Mouse (Mus musculus) thymus, adult 2 months (tissue): ENCODE results near the gene Mab21l2. TPM values are rescaled to one million over a fixed set of nuclear protein-coding genes. Genes with fewer than 3 reads are reported as not detected.

Experiments
- DNase-seq: peaks from one replicate; pipeline ENCODE4 v3.0.0; 2021
- H3K27ac ChIP-seq: fragments of 200-500 bp; 2 replicates; pipeline ENCODE4 v1.5.1; 2012; ENCODE audit warnings: low read length, control low read depth; ENCODE audit not compliant: control insufficient read depth, insufficient read depth
- H3K27me3 ChIP-seq: fragments of 200-500 bp; 2 replicates; pipeline ENCODE4 v1.6.1; 2012; ENCODE audit warnings: mild to moderate bottlenecking, low read length, moderate library complexity, mixed read lengths; ENCODE audit not compliant: control insufficient read depth, insufficient read depth
- H3K36me3 ChIP-seq: fragments of 200-500 bp; 2 replicates; pipeline ENCODE4 v1.6.1; 2012; ENCODE audit warnings: mild to moderate bottlenecking, low read length, moderate library complexity; ENCODE audit not compliant: control insufficient read depth, insufficient read depth
- H3K4me1 ChIP-seq: fragments of 200-500 bp; replicated peaks from 2 replicates; pipeline ENCODE4 v1.6.1; 2012; ENCODE audit warnings: low read length; ENCODE audit not compliant: control insufficient read depth, insufficient read depth
- H3K4me3 ChIP-seq: fragments of 200-500 bp; 2 replicates; pipeline ENCODE4 v1.5.1; 2012; ENCODE audit warnings: mild to moderate bottlenecking, low read length, control low read depth, moderate library complexity; ENCODE audit not compliant: control insufficient read depth, insufficient read depth
- CTCF ChIP-seq: fragments of 200-500 bp; IDR thresholded peaks from 2 replicates; pipeline ENCODE4 v1.5.1; 2012; ENCODE audit warnings: mild to moderate bottlenecking, control low read depth, low read length, moderate library complexity, borderline replicate concordance; ENCODE audit not compliant: control insufficient read depth, poor library complexity, insufficient read depth; ENCODE audit errors: extremely low read depth
- POLR2A ChIP-seq: fragments of 200-500 bp; IDR thresholded peaks from 2 replicates; pipeline ENCODE4 v1.6.1; 2012; ENCODE audit warnings: mild to moderate bottlenecking, low read length, control low read depth, moderate library complexity; ENCODE audit not compliant: control insufficient read depth, poor library complexity, insufficient read depth; ENCODE audit errors: extremely low read depth
- WGBS: fragments of 180-500 bp; shearing (Covaris S2); methylation state at CpG from one replicate; pipeline ENCODE4 v1.1.7; 2018; 5-methylcytosine and 5-hydroxymethylcytosine counted together
- polyA plus RNA-seq: library from polyadenylated mRNA; depleted of rRNA; stranded (reverse); fragments of >200 nt; gene quantifications from 2 replicates; pipeline ENCODE4 v1.2.3, GENCODE M21; 2012

Gene Mab21l2
- polyA plus RNA-seq, 1 experiment = 0.16 TPM

- no peaks in the 10 kb centered on the region for H3K27me3 ChIP-seq
- H3K36me3 ChIP-seq = no peaks in the 10 kb centered on the region
- DNase-seq = no peak
- 94% methylated on average over 2 of the region's 2 CpGs for WGBS
- no peaks in the 10 kb centered on the region for H3K4me1 ChIP-seq
- no peak overlapping the region for H3K27ac ChIP-seq
- no peak overlapping the region for H3K4me3 ChIP-seq
- TF ChIP-seq CTCF = no peak
- no peak for TF ChIP-seq POLR2A
Measured at GRCm38 (mm10) chr3:86518506-86519109, 29.8 kb downstream of the Mab21l2 start.

- no peaks in the 10 kb centered on the region for H3K27me3 ChIP-seq
- TF ChIP-seq POLR2A (no peak), CTCF (no peak)
- H3K4me3 ChIP-seq = no peak overlapping the region
- no peaks in the 10 kb centered on the region for H3K36me3 ChIP-seq
- H3K27ac ChIP-seq = no peak overlapping the region
- H3K4me1 ChIP-seq = no peaks in the 10 kb centered on the region
- no peak for DNase-seq
Measured at GRCm38 (mm10) chr3:86500586-86500985, 47.8 kb downstream of the Mab21l2 start.
